Comparison of ENCODE assay signal across 8 mouse cellular contexts in genomic region chr7:65470214-65470613, GRCm38 (mm10). TPM values are rescaled to one million over a fixed set of nuclear protein-coding genes. Genes with fewer than 3 reads are reported as not detected.
A peak's percentile ranks its signal among the peaks of the same experiment; 100 is the strongest.
DNase-seq lines count a peak whose midpoint lies in the region; ATAC-seq and TF ChIP-seq lines count a peak whose summit lies in the region.
"Had no signal": no experiment of that assay in that cellular context is flagged by ENCODE, and none has a peak within 500 bp of the region (broad histone marks: within the 10 kb centered on the region; RNA-seq: fewer than 3 reads in every experiment).

No protein-coding gene starts in this region.

- TF ChIP-seq CTCF in E14TG2a.4 (conservative IDR thresholded peaks at IDR 0.05; ENCODE audit: low read length) = no peak
- TF ChIP-seq CTCF in lung, postnatal 0 days (IDR thresholded peaks at IDR 0.05) = no peak

- 19% methylated on average over 8 of the region's 8 CpGs for WGBS in kidney, embryonic 16.5 days
- 16% methylated on average over 8 of the region's 8 CpGs for WGBS in lung, postnatal 0 days

- peak overlapping the region; percentile 71; the same call in 1 of the 2 replicates for H3K27ac ChIP-seq in kidney, embryonic 16.5 days (ENCODE audit: low read length)
- H3K27ac ChIP-seq in lung, postnatal 0 days (ENCODE audit: low read length) = peak overlapping the region; percentile 89
- H3K27ac ChIP-seq: embryonic facial prominence, embryonic 12.5 days had no signal

- H3K4me1 ChIP-seq in E14TG2a.4 (replicated peaks; ENCODE audit: low read depth, low read length) = peaks cover 23% of the 10 kb centered on the region
- H3K4me1 ChIP-seq in kidney, embryonic 16.5 days (ENCODE audit: insufficient read depth, low read length) = peaks cover 14% of the 10 kb centered on the region
- H3K4me1 ChIP-seq in lung, postnatal 0 days (ENCODE audit: insufficient read depth, low read depth, low read length) = peaks cover 5% of the 10 kb centered on the region; the same call in 1 of the 2 replicates

- no peak; the same call in 1 of the 2 replicates for TF ChIP-seq EP300 in lung, postnatal 0 days (IDR thresholded peaks at IDR 0.05)

- no peak overlapping the region for H3K9ac ChIP-seq in kidney, embryonic 16.5 days (replicated peaks; ENCODE audit: low read length)
- no peak overlapping the region for H3K9ac ChIP-seq in lung, postnatal 0 days (replicated peaks; ENCODE audit: low read depth)
- H3K9ac ChIP-seq: embryonic facial prominence, embryonic 12.5 days had no signal

- no peaks in the 10 kb centered on the region for H3K27me3 ChIP-seq in E14TG2a.4 (ENCODE audit: insufficient read depth, low read length)
- no peaks in the 10 kb centered on the region for H3K27me3 ChIP-seq in kidney, embryonic 16.5 days (ENCODE audit: insufficient read depth, low read length)
- no peaks in the 10 kb centered on the region for H3K27me3 ChIP-seq in lung, postnatal 0 days (replicated peaks; ENCODE audit: insufficient read depth, low read length)
- H3K27me3 ChIP-seq: embryonic facial prominence, embryonic 12.5 days had no signal

- no peaks in the 10 kb centered on the region for H3K36me3 ChIP-seq in E14TG2a.4 (ENCODE audit: insufficient read depth, low read length)
- no peaks in the 10 kb centered on the region for H3K36me3 ChIP-seq in kidney, embryonic 16.5 days (ENCODE audit: insufficient read depth, low read length)
- H3K36me3 ChIP-seq in lung, postnatal 0 days (ENCODE audit: insufficient read depth, low read length) = no peaks in the 10 kb centered on the region
- H3K36me3 ChIP-seq: embryonic facial prominence, embryonic 12.5 days had no signal

- peak overlapping the region; percentile 20; the same call in 1 of the 2 replicates for H3K4me3 ChIP-seq in E14TG2a.4 (replicated peaks; ENCODE audit: low read length)
- H3K4me3 ChIP-seq in kidney, embryonic 16.5 days (ENCODE audit: low read length) = no peak overlapping the region
- H3K4me3 ChIP-seq in lung, postnatal 0 days (ENCODE audit: low read depth, low read length) = no peak overlapping the region
- H3K4me3 ChIP-seq: embryonic facial prominence, embryonic 12.5 days had no signal

- no peaks in the 10 kb centered on the region for H3K9me3 ChIP-seq in E14TG2a.4 (ENCODE audit: low read length)
- no peaks in the 10 kb centered on the region for H3K9me3 ChIP-seq in kidney, embryonic 16.5 days (ENCODE audit: low read length)
- H3K9me3 ChIP-seq in lung, postnatal 0 days (ENCODE audit: low read length) = no peaks in the 10 kb centered on the region
- H3K9me3 ChIP-seq: embryonic facial prominence, embryonic 12.5 days had no signal

- peak; percentile 33; the same call in 1 of the 2 replicates for ATAC-seq in kidney, embryonic 16.5 days (ENCODE audit: low FRiP score, low TSS enrichment)
- peak; percentile 75 for ATAC-seq in lung, postnatal 0 days

- peak; percentile 28 for DNase-seq in ZHBTc4 (ENCODE audit: low read depth, low spot score)
- DNase-seq in lung, postnatal 0 days (ENCODE audit: low spot score) = peak; percentile 86
- no peak for DNase-seq in cerebellum, adult 8-10 months
- no peak for DNase-seq in B cell, adult 2 months
- DNase-seq in heart, postnatal 4 days = no peak

- no peak overlapping the region for H3K4me2 ChIP-seq in kidney, embryonic 16.5 days (replicated peaks; ENCODE audit: low read depth, low read length)
- H3K4me2 ChIP-seq in lung, postnatal 0 days (replicated peaks; ENCODE audit: low read depth, low read length) = 0 out of 2 replicates have a peak overlapping the region, but pooled peaks have one; percentile 11
- H3K4me2 ChIP-seq: embryonic facial prominence, embryonic 12.5 days had no signal

RNA-seq across cellular contexts. Expression of gene Tjp1, which starts 57.4 kb away (rescaled TPM):
- 29.1 and 29.9 TPM in 2 replicates for polyA plus RNA-seq in kidney, embryonic 16.5 days (2015; fragmentation: Nextera tagmentation; extraction: Ambion mirVana)
- polyA plus RNA-seq in lung, postnatal 0 days (2015; fragmentation: Nextera tagmentation; extraction: Ambion mirVana) = 42.0 and 52.6 TPM in 2 replicates
- total RNA-seq in heart, postnatal 4 days (2021) = 100 to 1,000 TPM; 148 to 156 TPM

Comparison
In these comparisons a context has a peak if more than half of its experiments do, and no peak if none do; other contexts are left out.
1. DNase-seq: peak in ZHBTc4 (single experiment) and lung, postnatal 0 days (single experiment); none in cerebellum, adult 8-10 months (single experiment), B cell, adult 2 months (0 of 2) and heart, postnatal 4 days (single experiment).